Mouse (Mus musculus): Measurements from ENCODE around the gene Olfr1504. TPM values are rescaled to one million over a fixed set of nuclear protein-coding genes. Genes with fewer than 3 reads are reported as not detected.
"Not testable (repeated sequence)": the region's sequence is repeated elsewhere in the genome, so short reads cannot be mapped to it uniquely, and the experiment has no call there.

Olfr1504 gene
- not detected in 2 replicates for polyA plus RNA-seq (2012)

DNA sequence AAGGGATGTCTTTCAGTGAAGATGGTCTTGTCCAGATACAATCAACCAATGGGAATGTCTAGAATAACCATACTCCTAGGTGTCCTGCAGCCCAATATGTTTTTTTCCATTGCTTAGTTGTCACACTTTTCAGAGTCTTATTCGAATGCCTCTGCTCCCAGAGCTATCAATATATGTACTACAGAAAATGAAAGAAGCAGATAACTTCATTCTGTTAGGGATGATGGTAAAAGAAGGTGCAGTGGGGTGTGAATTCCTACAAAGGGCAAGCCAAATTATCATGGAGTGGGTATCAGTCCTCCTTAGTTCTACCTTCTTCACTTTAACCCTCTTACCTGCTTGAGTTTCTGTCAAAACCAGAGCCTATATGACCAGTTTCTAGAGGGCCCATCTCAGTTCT, at the start of gene Olfr1504:
Olfr1504 (minus strand) TSS at position 101 of the 400 bp plus-strand sequence.
- TF ChIP-seq GATA1 (IDR thresholded peaks at IDR 0.05; ENCODE audit: low read length): no peak

DNA sequence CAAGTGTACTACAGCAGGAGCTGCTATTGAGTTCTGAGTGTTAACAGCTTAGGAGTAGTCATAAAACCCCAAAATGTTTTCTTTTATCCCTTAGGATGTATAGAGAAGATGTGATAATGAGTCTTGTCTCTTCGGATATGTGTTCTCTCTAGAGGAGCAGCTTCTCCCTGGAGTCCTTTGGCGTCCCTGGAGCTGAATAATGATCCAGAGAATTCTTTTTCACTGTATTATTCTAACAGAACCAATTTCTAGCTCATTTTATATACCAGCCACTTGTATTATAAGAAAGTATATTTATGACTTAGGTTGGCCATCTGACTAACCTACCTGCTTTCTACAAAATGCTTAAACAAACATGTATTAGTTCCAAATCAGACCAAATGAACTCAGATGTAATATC, 15.5 kb upstream of the Olfr1504 start, which contains the start of gene Olfr1505:
Olfr1505 (plus strand) TSS at position 301 of the 400 bp plus-strand sequence.
- no peak for TF ChIP-seq GATA1 (IDR thresholded peaks at IDR 0.05; ENCODE audit: low read length)

DNA sequence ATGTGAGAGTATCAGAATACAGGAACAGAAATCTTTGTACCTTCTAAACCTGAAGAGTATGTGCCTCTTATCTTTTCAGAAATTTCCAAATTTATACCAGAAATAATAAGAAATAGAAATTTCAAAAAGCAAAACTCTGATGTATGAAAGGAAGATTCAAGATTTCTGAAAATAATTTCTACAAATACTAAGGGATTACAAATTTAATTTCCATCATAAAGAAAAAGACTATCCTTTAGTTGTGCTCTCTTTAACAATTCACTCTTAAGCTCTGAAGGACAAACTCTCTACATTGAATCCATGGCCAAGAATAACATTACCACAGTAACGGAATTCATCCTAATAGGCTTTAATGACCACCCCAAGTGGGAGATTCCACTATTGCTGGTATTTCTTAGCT, 36.2 kb downstream of the Olfr1504 start, which contains the start of gene Olfr1502:
Olfr1502 (plus strand) TSS at position 301 of the 400 bp plus-strand sequence.
- no peak for TF ChIP-seq GATA1 (IDR thresholded peaks at IDR 0.05; ENCODE audit: low read length)

DNA sequence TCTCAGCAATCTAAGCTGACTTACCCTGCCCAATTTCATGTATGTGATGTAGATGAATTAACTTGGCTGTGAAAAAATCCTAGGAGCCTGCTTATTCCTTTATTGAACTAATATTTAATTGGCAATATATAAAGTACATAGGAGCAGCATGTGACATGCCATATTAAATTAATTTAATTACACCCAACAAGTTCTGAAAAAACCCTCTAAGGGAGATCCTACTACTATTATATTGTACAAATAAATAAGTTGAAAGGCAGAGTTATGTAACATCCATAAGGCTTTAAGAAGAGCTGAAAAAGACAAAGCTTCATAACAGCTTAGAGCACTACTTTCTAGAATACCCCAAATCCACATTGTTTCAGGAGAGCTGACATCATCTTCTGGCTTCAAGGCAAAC, 47.1 kb downstream of the Olfr1504 start, which contains the start of gene Olfr1501:
Olfr1501 (minus strand) TSS at position 101 of the 400 bp plus-strand sequence.
- TF ChIP-seq GATA1 (IDR thresholded peaks at IDR 0.05; ENCODE audit: low read length): not testable (repeated sequence)

Other genes with a start within 250 kb of the Olfr1504 start
- gene Olfr1490, start 246.8 kb downstream of the Olfr1504 start, polyA plus RNA-seq (2012): not detected in 2 replicates
- gene Olfr1491, start 200.7 kb downstream of the Olfr1504 start, polyA plus RNA-seq (2012): not detected in 2 replicates
- not detected in 2 replicates for gene Olfr1493-ps1, start 174.7 kb downstream of the Olfr1504 start, polyA plus RNA-seq (2012)
- gene Olfr1494, start 158.2 kb downstream of the Olfr1504 start, polyA plus RNA-seq (2012): not detected in 2 replicates
- gene Olfr1495, start 133.3 kb downstream of the Olfr1504 start, polyA plus RNA-seq (2012): not detected in 2 replicates
- not detected in 2 replicates for gene Olfr1496, start 120.0 kb downstream of the Olfr1504 start, polyA plus RNA-seq (2012)
- gene Olfr1497, start 99.7 kb downstream of the Olfr1504 start, polyA plus RNA-seq (2012): not detected in 2 replicates
- gene Olfr1499, start 78.5 kb downstream of the Olfr1504 start, polyA plus RNA-seq (2012): not detected in 2 replicates
- gene Olfr1500, start 67.4 kb downstream of the Olfr1504 start, polyA plus RNA-seq (2012): not detected in 2 replicates
- gene Olfr1501, start 47.2 kb downstream of the Olfr1504 start, polyA plus RNA-seq (2012): not detected in 2 replicates
- not detected in 2 replicates for gene Olfr1502, start 36.1 kb downstream of the Olfr1504 start, polyA plus RNA-seq (2012)
- gene Olfr1505, start 15.6 kb upstream of the Olfr1504 start, polyA plus RNA-seq (2012): not detected in 2 replicates